Mouse (Mus musculus) liver, postnatal 0 days (tissue): ENCODE measurements around the gene Ampd3.

Experiments
- CTCF ChIP-seq: sonication (generic); IDR thresholded peaks from 2 replicates; pipeline ENCODE4 v1.5.1; 2016; ENCODE audit warnings: antibody characterized with exemption, low read depth
- EP300 ChIP-seq: IDR thresholded peaks from 2 replicates; pipeline ENCODE4 v1.6.1; 2016; ENCODE audit warnings: antibody characterized with exemption, low read depth, mild to moderate bottlenecking

DNA sequence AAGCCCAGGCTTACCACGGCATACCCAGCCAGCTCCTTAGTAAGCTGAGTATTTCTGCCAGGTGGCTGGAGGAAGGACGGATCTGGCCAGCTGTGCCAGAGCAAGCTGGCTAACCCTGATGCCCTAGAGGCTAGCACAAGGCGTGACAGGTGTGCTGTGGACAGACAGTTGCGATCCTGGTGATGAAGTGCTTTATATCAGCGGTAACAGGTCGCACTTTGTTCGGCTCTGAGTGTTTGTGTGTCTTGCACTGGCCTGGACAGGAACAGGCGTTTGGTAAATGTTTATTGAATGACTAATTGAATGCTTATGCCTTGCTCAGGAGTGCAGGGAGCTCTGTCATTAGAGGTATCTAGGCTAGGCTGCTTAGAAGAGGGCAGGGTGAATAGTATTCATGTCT, 17.0 kb downstream of the Ampd3 start:
- TF ChIP-seq CTCF = no peak
- no peak for TF ChIP-seq EP300
